Mouse (Mus musculus): ENCODE results near the gene Akap12. TPM values are rescaled to one million over a fixed set of nuclear protein-coding genes. Genes with fewer than 3 reads are reported as not detected.

The Akap12 gene
- total RNA-seq, 1 experiment from 2014 or later = 7.9 TPM

GRCm38 (mm10) chr10:4347136-4347492 lies 80.9 kb downstream of the Akap12 start:
- ATAC-seq (replicated peaks; ENCODE audit: insufficient number of reproducible peaks, low FRiP score, low TSS enrichment, poor library complexity, severe bottlenecking) = peak; percentile 31; the same call in 1 of the 2 replicates

GRCm38 (mm10) chr10:4347591-4347990 lies 81.4 kb downstream of the Akap12 start:
- 0 out of 2 replicates have a peak, but pooled peaks have one; percentile 13 for ATAC-seq (replicated peaks; ENCODE audit: insufficient number of reproducible peaks, low FRiP score, low TSS enrichment, poor library complexity, severe bottlenecking)

- ATAC-seq (replicated peaks; ENCODE audit: insufficient number of reproducible peaks, low FRiP score, low TSS enrichment, poor library complexity, severe bottlenecking) = no peak
Observed at GRCm38 (mm10) chr10:4354371-4355260, 88.4 kb downstream of the Akap12 start.

- no peak for ATAC-seq (replicated peaks; ENCODE audit: insufficient number of reproducible peaks, low FRiP score, low TSS enrichment, poor library complexity, severe bottlenecking)
Observed at GRCm38 (mm10) chr10:4355882-4356451, 89.8 kb downstream of the Akap12 start.

- ATAC-seq (replicated peaks; ENCODE audit: insufficient number of reproducible peaks, low FRiP score, low TSS enrichment, poor library complexity, severe bottlenecking) = no peak
Observed at GRCm38 (mm10) chr10:4356640-4357039, 90.5 kb downstream of the Akap12 start.

GRCm38 (mm10) chr10:4357435-4357834 lies 91.3 kb downstream of the Akap12 start:
- no peak for ATAC-seq (replicated peaks; ENCODE audit: insufficient number of reproducible peaks, low FRiP score, low TSS enrichment, poor library complexity, severe bottlenecking)

GRCm38 (mm10) chr10:4364618-4365017 lies 98.4 kb downstream of the Akap12 start:
- no peak for ATAC-seq (replicated peaks; ENCODE audit: insufficient number of reproducible peaks, low FRiP score, low TSS enrichment, poor library complexity, severe bottlenecking)

GRCm38 (mm10) chr10:4370105-4370504 lies 103.9 kb downstream of the Akap12 start:
- no peak for ATAC-seq (replicated peaks; ENCODE audit: insufficient number of reproducible peaks, low FRiP score, low TSS enrichment, poor library complexity, severe bottlenecking)

GRCm38 (mm10) chr10:4372011-4372410 lies 105.8 kb downstream of the Akap12 start:
- ATAC-seq (replicated peaks; ENCODE audit: insufficient number of reproducible peaks, low FRiP score, low TSS enrichment, poor library complexity, severe bottlenecking) = no peak

- no peak; the same call in 1 of the 2 replicates for ATAC-seq (replicated peaks; ENCODE audit: insufficient number of reproducible peaks, low FRiP score, low TSS enrichment, poor library complexity, severe bottlenecking)
Observed at GRCm38 (mm10) chr10:4373558-4373957, 107.4 kb downstream of the Akap12 start.

GRCm38 (mm10) chr10:4374239-4374638 lies 108.1 kb downstream of the Akap12 start:
- no peak for ATAC-seq (replicated peaks; ENCODE audit: insufficient number of reproducible peaks, low FRiP score, low TSS enrichment, poor library complexity, severe bottlenecking)

- ATAC-seq (replicated peaks; ENCODE audit: insufficient number of reproducible peaks, low FRiP score, low TSS enrichment, poor library complexity, severe bottlenecking) = no peak
Observed at GRCm38 (mm10) chr10:4374734-4375133, 108.6 kb downstream of the Akap12 start.

GRCm38 (mm10) chr10:4375267-4375666 lies 109.1 kb downstream of the Akap12 start:
- ATAC-seq (replicated peaks; ENCODE audit: insufficient number of reproducible peaks, low FRiP score, low TSS enrichment, poor library complexity, severe bottlenecking) = no peak

GRCm38 (mm10) chr10:4376461-4376860 lies 110.3 kb downstream of the Akap12 start:
- ATAC-seq (replicated peaks; ENCODE audit: insufficient number of reproducible peaks, low FRiP score, low TSS enrichment, poor library complexity, severe bottlenecking) = no peak

- ATAC-seq (replicated peaks; ENCODE audit: insufficient number of reproducible peaks, low FRiP score, low TSS enrichment, poor library complexity, severe bottlenecking) = no peak
Observed at GRCm38 (mm10) chr10:4376931-4377330, 110.8 kb downstream of the Akap12 start.

GRCm38 (mm10) chr10:4380748-4381147 lies 114.6 kb downstream of the Akap12 start:
- ATAC-seq (replicated peaks; ENCODE audit: insufficient number of reproducible peaks, low FRiP score, low TSS enrichment, poor library complexity, severe bottlenecking) = no peak

- no peak for ATAC-seq (replicated peaks; ENCODE audit: insufficient number of reproducible peaks, low FRiP score, low TSS enrichment, poor library complexity, severe bottlenecking)
Observed at GRCm38 (mm10) chr10:4384244-4384643, 118.1 kb downstream of the Akap12 start.

GRCm38 (mm10) chr10:4386609-4387591 lies 120.7 kb downstream of the Akap12 start:
- peak; percentile 68 for ATAC-seq (replicated peaks; ENCODE audit: insufficient number of reproducible peaks, low FRiP score, low TSS enrichment, poor library complexity, severe bottlenecking)
